Mouse (Mus musculus) midbrain, embryonic 16.5 days (tissue): ENCODE measurements around the gene Gse1. TPM values are rescaled to one million over a fixed set of nuclear protein-coding genes. Genes with fewer than 3 reads are reported as not detected.

ENCODE experiments used
- ATAC-seq: fragments of 200-750 bp; cut with Nextera tagmentation; 2 replicates; pipeline ENCODE4 v1.8.0; 2017; ENCODE audit warnings: moderate TSS enrichment
- H3K27ac ChIP-seq: fragments of 300-500 bp; sonication (generic); 2 replicates; pipeline ENCODE4 v1.5.1; 2014; ENCODE audit warnings: mild to moderate bottlenecking, low read length, mixed read lengths
- H3K27me3 ChIP-seq: fragments of 300-500 bp; sonication (generic); 2 replicates; pipeline ENCODE4 v1.6.1; 2014; ENCODE audit warnings: low read depth, low read length, mixed read lengths; ENCODE audit not compliant: control insufficient read depth, insufficient read depth
- H3K36me3 ChIP-seq: fragments of 300-500 bp; sonication (generic); 2 replicates; pipeline ENCODE4 v1.6.1; 2014; ENCODE audit warnings: mild to moderate bottlenecking, low read length, moderate library complexity, mixed read lengths; ENCODE audit not compliant: control insufficient read depth, insufficient read depth
- H3K4me1 ChIP-seq: fragments of 300-500 bp; sonication (generic); 2 replicates; pipeline ENCODE4 v1.6.1; 2014; ENCODE audit warnings: mild to moderate bottlenecking, low read length, mixed read lengths; ENCODE audit not compliant: control insufficient read depth, insufficient read depth
- H3K4me2 ChIP-seq: fragments of 300-500 bp; sonication (generic); 2 replicates; pipeline ENCODE4 v1.6.1; 2014; ENCODE audit warnings: mild to moderate bottlenecking, low read length, mixed read lengths
- H3K4me3 ChIP-seq: fragments of 300-500 bp; sonication (generic); 2 replicates; pipeline ENCODE4 v1.5.1; 2014; ENCODE audit warnings: low read depth, mild to moderate bottlenecking, low read length, moderate library complexity, mixed read lengths
- H3K9ac ChIP-seq: fragments of 300-500 bp; sonication (generic); 2 replicates; pipeline ENCODE4 v1.6.1; 2014; ENCODE audit warnings: low read depth, low read length, mixed read lengths
- H3K9me3 ChIP-seq: fragments of 300-500 bp; sonication (generic); replicated peaks from 2 replicates; pipeline ENCODE4 v1.6.1; 2014; ENCODE audit warnings: mild to moderate bottlenecking, low read length, mixed read lengths; ENCODE audit not compliant: control insufficient read depth, poor library complexity, severe bottlenecking
- WGBS: fragments of 180-500 bp; shearing (Covaris S2); extraction: QIAGEN DNeasy Blood & Tissue Kit; methylation state at CpG from one replicate; pipeline ENCODE4 v1.1.7; 2014; 5-methylcytosine and 5-hydroxymethylcytosine counted together
- polyA plus RNA-seq: library from polyadenylated mRNA; unstranded; fragments of >200 nt; fragmentation: Nextera tagmentation; extraction: Ambion mirVana; gene quantifications from 2 replicates; pipeline ENCODE4 v1.2.1, GENCODE M21; 2015

The Gse1 gene
- 13.3 and 17.6 TPM in 2 replicates for polyA plus RNA-seq

- no peaks in the 10 kb centered on the region for H3K9me3 ChIP-seq
- H3K4me1 ChIP-seq: peaks cover 44% of the 10 kb centered on the region
- ATAC-seq: peak; percentile 54
- WGBS: 2% methylated on average over 15 of the region's 52 CpGs
- peaks cover 14% of the 10 kb centered on the region; the same call in 1 of the 2 replicates for H3K27me3 ChIP-seq
- H3K4me2 ChIP-seq: peak within 1 kb of the TSS; percentile 86
- H3K36me3 ChIP-seq: no peaks in the 10 kb centered on the region
- peak within 1 kb of the TSS; percentile 74 for H3K9ac ChIP-seq
- H3K4me3 ChIP-seq: peak within 1 kb of the TSS; percentile 68
- H3K27ac ChIP-seq: peak within 1 kb of the TSS; percentile 41; the same call in 1 of the 2 replicates
Measured at GRCm38 (mm10) chr8:120227891-120228591, at the start of gene Gse1. TSS of gene Gse1 (plus strand) at chr8:120228456.

DNA sequence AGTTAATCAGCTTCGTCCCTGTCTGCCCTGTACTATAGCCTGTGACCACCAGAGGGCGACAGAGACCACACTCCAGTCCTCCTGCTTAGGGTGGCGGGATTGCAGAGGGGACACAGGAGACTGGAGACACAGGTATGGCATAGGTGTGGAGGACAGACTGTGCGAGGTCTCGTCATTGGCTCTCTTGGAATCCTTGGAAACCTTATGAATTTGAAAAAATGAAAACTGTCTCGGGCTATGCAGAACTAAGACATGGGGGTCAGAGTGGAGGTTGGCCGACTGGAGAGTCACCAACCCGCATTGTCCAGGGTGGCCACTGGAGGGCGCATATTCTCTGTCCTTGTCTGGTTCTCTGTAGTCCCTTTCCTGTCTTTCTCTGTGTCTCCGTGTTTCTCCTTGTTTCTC lies 49.2 kb upstream of the Gse1 start:
- WGBS: under 1% methylated on average over 10 of the region's 10 CpGs
- peak overlapping the region; percentile 68 for H3K27ac ChIP-seq
- no peaks in the 10 kb centered on the region for H3K9me3 ChIP-seq
- ATAC-seq: peak; percentile 73
- no peak overlapping the region; the same call in 1 of the 2 replicates for H3K9ac ChIP-seq
- peak overlapping the region; percentile 54 for H3K4me2 ChIP-seq
- H3K27me3 ChIP-seq: no peaks in the 10 kb centered on the region
- H3K36me3 ChIP-seq: no peaks in the 10 kb centered on the region
- no peak overlapping the region for H3K4me3 ChIP-seq
- peaks cover 34% of the 10 kb centered on the region for H3K4me1 ChIP-seq

- WGBS: 43% methylated on average over 7 of the region's 7 CpGs
- Histone ChIP-seq H3K36me3 (no peaks in the 10 kb centered on the region), H3K4me2 (no peak overlapping the region), H3K9ac (no peak overlapping the region), H3K27me3 (no peaks in the 10 kb centered on the region), H3K4me3 (no peak overlapping the region), H3K9me3 (no peaks in the 10 kb centered on the region), H3K4me1 (peaks cover 41% of the 10 kb centered on the region), H3K27ac (no peak overlapping the region)
- ATAC-seq: no peak
Measured at GRCm38 (mm10) chr8:120180445-120180970, 47.7 kb upstream of the Gse1 start.

GRCm38 (mm10) chr8:120181274-120181673 lies 47.0 kb upstream of the Gse1 start:
- Histone ChIP-seq H3K9me3 (no peaks in the 10 kb centered on the region), H3K4me3 (no peak overlapping the region), H3K36me3 (no peaks in the 10 kb centered on the region), H3K4me1 (peaks cover 46% of the 10 kb centered on the region), H3K9ac (no peak overlapping the region), H3K4me2 (no peak overlapping the region), H3K27me3 (no peaks in the 10 kb centered on the region), H3K27ac (no peak overlapping the region)
- 89% methylated on average over 5 of the region's 5 CpGs for WGBS
- ATAC-seq: no peak

DNA sequence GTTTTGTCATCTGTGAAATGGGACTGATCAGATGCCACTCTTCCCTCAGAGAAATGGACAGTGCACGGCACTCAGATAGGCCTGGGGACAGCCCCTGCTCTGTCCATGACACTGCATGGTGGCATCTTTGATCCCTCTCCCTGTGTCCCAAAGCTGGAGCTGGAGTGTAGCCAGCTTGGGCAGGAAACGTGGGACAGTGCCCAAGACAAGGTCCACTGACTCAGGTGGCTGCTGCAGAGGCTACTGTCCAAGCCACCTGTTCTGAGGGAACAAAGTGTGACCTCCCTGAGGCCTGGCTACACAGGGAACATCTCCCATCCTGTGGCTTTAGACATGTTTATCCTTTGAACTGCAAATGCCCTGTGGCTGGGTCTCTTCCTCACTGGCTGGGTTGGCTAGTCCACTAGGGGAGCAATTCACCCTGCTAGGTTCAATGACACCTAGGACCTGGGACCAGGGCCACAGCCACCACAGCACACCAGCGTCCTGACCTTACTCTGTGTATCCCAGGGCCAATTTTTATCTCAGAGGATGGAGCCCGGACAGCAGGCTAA lies 46.3 kb upstream of the Gse1 start:
- no peak for ATAC-seq
- Histone ChIP-seq H3K27me3 (no peaks in the 10 kb centered on the region), H3K4me2 (no peak overlapping the region), H3K9ac (no peak overlapping the region), H3K36me3 (no peaks in the 10 kb centered on the region), H3K4me1 (peaks cover 41% of the 10 kb centered on the region), H3K4me3 (no peak overlapping the region), H3K27ac (no peak overlapping the region), H3K9me3 (no peaks in the 10 kb centered on the region)
- WGBS: 83% methylated on average over 4 of the region's 4 CpGs

DNA sequence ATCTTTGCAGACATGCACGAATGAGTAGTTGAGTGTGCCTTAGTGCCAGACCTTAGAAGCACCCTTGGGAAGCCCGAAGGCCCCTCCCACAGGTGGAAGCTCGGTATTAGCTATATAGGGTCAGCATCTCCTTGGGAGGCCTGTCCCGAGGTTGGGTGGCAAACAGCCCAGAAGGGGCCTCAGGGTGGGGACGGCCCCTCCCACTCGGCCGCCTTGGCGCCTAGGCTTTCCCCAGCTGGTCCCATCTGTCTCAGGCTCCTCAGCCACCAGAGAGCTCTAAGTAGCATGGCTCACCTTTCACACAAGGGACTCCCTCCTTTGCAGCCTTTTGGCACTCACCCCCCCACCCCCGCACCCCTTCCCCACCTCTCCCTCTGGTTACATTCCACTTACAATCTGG lies 43.9 kb upstream of the Gse1 start:
- no peak overlapping the region for H3K4me3 ChIP-seq
- no peaks in the 10 kb centered on the region for H3K36me3 ChIP-seq
- H3K27ac ChIP-seq: no peak overlapping the region
- no peak for ATAC-seq
- 36% methylated on average over 9 of the region's 9 CpGs for WGBS
- H3K4me1 ChIP-seq: peaks cover 19% of the 10 kb centered on the region
- H3K27me3 ChIP-seq: no peaks in the 10 kb centered on the region
- H3K9me3 ChIP-seq: no peaks in the 10 kb centered on the region
- H3K9ac ChIP-seq: no peak overlapping the region
- no peak overlapping the region for H3K4me2 ChIP-seq

GRCm38 (mm10) chr8:120184850-120185792 lies 43.1 kb upstream of the Gse1 start:
- Histone ChIP-seq H3K27me3 (no peaks in the 10 kb centered on the region), H3K4me1 (peaks cover 17% of the 10 kb centered on the region), H3K4me2 (peak overlapping the region; percentile 32), H3K9me3 (no peaks in the 10 kb centered on the region), H3K9ac (peak overlapping the region; percentile 58; the same call in 1 of the 2 replicates), H3K4me3 (no peak overlapping the region), H3K36me3 (no peaks in the 10 kb centered on the region), H3K27ac (peak overlapping the region; percentile 38)
- 19% methylated on average over 17 of the region's 17 CpGs for WGBS
- peak; percentile 21; the same call in 1 of the 2 replicates for ATAC-seq

DNA sequence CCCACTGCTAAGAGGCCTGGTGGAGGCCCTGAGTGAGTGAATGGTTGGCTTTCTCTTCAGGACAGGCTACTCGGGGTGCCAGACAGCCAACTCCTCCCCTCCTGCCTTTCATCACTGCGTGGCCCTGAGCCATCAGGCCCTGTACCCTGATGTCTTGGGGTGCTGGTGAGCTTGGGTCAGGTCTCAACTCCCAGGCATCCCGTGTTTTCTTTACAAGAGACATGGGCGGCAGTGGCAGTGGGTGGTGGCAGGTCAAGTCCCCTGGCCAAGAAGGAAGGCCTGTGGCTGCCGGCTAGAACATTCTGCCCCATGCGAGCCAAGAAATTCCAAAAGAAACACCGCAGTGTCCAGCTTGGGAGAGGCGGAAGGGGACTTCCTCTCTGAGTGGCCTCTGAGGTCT lies 41.8 kb upstream of the Gse1 start:
- no peaks in the 10 kb centered on the region for H3K9me3 ChIP-seq

More for the DNA sequence above, 41.8 kb upstream of the Gse1 start:
- 50% methylated on average over 8 of the region's 8 CpGs for WGBS
- Histone ChIP-seq H3K4me3 (no peak overlapping the region), H3K4me2 (no peak overlapping the region), H3K27ac (no peak overlapping the region), H3K27me3 (no peaks in the 10 kb centered on the region), H3K36me3 (no peaks in the 10 kb centered on the region), H3K9ac (0 out of 2 replicates have a peak overlapping the region, but pooled peaks have one; percentile 5), H3K4me1 (peaks cover 19% of the 10 kb centered on the region)
- ATAC-seq: no peak
